Mouse (Mus musculus) neutrophil, adult 5-6 weeks (primary cell): ENCODE measurements around the gene Pam. TPM values are rescaled to one million over a fixed set of nuclear protein-coding genes. Genes with fewer than 3 reads are reported as not detected.

Experiments
- ATAC-seq: fragments of 151-379, 151-347 bp; 2 replicates; pipeline ENCODE4 v1.8.0; 2017; ENCODE audit warnings: mild to moderate bottlenecking, moderate TSS enrichment; ENCODE audit not compliant: insufficient number of reproducible peaks, poor library complexity, low FRiP score, severe bottlenecking; ENCODE audit errors: extremely low read depth
- total RNA-seq: library from RNA; stranded (forward); fragments of 200-1000 nt; gene quantifications from 2 replicates; pipeline ENCODE4 v1.2.3, GENCODE M21; 2017

The Pam gene
- total RNA-seq, 1 experiment from 2014 or later, result 7.8 TPM

DNA sequence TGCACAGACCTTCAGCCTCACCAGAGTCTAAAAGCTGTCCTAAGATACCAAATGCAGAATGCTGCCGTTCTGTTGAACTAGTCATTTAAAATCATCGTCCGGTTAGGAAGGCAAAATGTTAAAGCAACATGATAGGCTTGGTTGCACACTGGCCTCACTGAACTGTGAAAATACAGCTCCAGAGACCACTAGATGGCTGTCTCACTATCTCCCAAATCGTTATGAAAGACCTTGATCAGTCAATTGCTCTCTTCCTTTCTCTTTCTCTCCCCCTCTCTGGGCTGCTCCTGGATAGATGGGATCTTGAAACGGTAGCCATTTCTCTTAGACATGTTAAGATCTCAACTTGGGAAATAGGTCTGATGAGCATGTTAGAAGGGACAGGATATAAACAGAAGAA lies 223.0 kb downstream of the Pam start:
- no peak for ATAC-seq

DNA sequence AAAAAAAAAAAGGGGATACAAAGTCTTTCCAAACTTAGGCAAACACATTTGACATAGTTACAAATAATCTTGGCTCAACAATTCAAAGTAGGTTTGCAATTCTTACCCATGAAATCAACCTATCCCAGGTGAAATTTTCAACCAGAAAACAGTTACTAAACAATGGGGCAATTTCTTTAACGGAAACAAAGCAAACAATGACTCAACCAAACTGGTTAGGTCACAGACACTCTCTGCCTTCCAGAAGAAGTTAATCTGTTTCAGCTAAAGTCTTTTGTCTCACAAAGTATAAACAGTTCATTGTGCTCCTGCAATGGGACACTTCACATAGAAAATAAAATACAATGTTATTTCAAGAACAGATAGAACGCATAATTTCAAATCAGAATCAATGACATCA lies 223.4 kb downstream of the Pam start:
- ATAC-seq, result no peak

DNA sequence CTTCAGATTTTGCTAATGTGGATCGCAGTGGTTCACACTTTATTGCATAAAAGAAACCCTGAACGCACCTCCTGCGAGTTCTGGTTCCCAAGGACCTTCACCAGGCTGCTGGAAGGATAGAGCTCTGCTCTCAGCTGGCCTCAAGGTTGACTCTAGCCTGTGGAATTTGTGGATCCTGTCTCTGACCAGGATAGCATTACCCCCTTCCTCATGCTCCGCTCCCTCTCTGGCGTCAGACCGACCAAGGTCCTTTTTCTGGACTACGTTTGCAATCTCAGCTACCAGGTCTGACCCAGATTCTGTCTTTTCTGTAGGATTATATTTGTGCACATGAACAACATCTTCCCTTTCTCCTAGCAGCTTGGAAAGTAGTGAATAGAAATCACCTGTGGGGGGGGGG lies 231.3 kb downstream of the Pam start:
- ATAC-seq, result no peak

DNA sequence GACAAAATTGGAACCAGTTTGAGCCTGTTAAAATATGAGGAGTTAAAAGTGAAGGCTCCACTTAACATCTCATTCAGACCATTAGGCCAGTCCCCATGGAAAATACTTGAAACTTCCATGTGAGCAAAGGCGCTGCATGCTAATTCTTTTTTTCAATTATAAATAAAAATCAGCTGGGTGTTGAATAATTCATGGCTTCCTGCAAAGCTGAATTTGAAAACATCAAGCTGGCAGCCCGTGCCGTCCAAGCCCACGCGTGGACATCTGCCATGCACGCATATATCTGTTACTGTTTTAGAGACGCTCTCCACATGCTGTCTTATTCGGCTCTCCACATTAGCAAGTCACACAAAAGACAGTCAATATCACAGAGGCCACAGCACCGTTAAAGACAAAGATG lies 232.3 kb downstream of the Pam start:
- ATAC-seq, result no peak

DNA sequence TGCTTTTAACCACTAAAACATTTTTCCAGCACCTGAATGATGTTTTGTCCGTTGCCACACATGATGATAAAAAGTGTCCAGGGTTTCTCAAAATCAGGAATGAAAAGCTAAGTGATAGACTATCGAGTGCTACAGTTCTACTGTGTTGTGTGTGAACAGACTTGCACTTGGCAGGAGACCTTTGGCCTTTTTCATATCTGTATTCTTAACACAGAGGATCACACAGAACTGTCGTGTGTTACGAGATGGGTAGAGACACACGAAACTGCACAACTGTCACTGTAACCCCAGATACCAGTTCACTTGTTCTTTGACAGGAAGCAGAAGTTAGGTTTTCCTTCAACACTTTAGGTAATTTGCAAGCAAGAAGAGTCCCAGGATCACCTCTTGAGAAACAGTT lies 232.7 kb downstream of the Pam start:
- ATAC-seq, result no peak

DNA sequence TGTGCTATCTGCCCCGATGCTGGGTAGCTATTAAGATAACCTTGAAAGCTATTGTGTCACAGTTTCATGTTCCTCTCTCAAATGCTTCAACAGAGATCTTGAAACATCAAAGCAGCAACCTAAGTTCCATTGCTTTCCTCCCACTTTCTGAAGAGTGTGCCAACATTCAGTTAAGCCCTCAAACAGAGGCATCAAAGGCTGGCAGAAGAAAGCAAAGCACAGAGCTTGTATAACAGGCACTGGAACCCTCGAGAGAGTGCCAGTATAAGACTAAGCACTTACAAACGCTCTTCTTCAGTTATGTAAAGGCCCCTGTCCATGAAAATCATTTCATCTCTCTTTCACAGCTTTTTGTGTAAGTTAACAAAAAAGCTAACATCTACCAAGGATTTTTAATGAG lies 241.2 kb downstream of the Pam start:
- ATAC-seq, result no peak

DNA sequence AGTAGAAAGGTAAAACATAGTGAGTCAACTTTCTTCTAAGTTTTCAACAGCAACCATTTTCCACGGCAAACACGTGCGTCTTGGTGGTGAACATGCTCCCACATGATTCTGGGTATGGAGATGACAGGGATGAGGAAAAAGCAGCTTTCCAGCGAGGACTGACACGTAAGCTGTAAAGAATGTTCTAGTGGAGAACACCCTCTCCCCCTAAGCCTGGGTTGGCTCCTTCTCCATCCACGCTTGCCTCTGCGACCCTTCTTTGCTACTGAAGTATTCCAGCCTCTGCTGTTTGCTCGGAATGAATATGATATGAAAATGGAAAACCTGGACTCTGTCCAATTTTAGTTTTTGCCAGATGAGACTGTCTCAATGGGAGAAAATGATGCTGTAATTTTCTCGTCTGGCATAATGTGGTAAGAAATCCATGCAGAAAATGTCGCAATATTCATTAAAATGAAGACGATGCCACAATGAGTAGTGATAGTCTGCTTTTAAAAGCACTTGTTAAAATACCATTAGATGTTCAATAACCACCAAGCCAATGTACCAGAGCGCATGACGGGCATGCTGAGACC lies 243.8 kb downstream of the Pam start:
- no peak for ATAC-seq

DNA sequence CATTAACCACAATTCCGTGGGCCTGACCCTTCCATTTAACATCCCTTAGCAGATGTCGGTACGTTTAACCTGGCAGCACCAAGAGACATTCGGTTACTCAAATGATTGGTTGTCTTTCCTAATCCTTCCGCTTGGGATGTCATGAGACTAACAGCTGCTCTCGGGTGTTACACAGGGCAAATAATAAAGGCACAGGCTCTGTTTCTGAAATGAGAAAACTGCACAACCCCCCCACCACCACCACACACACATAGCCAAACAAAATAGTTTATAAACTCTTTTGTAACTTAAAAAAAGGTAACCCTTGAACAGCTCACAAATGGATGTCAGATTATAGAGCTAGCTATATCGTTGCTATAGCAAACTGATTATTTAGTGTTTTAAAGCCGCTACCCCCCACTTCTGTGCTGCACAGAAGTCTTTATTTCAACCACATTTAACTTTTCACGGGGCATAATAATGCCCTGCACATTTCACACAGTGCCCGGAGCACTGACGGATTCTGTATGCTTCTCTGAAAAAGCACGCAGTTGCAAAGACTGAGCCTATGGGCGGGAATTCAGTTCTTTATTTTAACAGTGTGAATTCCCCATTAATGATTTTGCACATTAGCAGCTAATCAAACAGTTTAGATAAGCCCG lies 246.7 kb downstream of the Pam start:
- no peak for ATAC-seq

DNA sequence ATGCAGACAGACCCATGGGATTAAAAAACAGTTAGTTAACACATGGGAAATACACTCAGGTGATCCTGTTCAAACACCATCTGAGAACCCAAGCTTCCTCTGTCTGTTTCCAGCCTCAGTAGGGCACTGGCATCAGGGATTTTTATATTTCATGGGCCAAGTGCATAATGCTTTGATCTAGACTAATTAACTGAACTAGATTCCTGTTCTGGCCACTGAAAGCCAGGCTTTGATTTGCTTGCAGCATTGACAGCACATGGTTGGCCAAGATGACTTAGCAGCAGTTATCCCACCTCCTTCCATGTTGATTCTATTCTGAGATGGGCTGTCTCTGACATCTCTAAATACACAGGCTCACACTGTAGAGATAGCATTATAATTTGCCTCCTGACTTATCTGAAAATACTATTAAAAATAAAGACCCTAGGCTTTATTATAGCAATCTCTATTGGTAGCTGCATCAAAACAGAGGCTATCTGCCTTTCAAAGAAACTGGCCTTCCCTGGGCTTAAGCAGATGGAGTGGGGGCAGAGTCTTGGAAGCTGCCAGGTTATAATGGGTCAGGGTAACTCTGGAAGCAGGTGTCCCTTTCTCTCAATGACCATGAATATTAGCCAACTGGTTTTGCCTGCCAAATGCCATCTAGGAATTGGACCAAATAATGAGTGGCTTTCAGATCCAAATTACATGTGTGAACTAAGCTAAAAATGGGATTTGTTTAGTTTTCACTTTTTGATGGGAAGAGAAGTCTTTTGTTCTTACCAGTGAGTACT lies 252.0 kb downstream of the Pam start:
- ATAC-seq, result no peak

DNA sequence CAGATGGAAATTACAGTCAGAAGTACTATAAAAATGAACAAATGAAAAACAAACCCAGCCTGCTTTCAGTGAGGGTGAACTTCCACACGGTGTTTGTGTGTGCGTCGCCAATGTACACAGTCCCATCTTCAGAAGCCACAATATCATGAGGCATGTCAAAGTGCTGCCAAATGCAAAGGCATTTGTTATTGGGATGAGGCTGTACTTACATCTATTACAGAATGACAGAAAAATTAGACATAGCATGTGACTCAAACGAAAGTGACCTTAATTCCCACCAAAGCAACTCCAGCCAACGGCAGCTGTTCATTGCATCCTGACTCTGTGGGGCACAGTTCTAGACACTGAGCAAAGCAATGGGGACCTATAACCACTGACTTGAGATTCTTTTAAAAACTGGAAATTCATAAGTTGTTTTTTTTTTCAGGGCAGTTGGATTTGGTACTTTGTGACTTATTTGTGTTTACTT lies 261.1 kb downstream of the Pam start:
- ATAC-seq, result no peak

DNA sequence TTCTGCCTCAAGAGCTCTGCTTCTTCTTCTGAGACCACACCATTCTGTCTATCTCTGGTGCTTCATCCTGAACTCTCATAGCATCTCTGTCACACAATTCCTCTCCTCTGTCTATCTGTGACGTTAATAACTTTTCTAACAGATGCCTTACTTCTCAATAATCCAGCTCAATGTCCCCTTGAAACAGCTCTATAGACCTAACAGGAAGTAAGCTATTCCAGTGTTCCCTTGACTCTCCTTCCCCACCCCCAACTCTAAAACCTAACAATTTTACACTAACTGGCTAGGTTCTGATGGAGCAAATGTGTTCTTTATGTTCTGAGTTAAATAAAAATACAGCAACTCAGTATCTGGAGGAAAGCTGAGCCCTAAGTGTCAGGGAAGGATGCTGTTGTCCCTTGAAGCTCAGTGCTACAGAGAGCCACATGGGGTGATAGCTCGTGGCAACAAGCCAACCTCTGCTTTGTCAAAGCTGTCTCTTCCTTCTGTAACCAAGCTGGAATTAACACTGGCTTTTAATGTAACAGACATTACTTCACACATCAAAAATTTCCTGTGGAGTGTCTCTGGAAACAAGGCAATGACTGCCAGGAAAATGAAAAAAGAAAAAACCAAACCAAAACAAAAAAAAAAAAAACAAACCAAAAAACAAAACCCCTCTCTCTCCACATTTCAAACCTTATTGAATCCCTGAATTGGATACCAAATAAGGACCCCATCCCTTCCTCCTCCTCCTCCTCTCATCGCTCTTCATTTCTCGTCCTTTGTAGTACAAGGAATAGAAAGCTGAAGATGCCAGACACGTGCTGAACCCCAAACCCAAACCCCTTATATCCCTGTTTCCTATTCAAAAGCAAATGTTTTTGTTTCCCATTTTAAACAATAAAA lies 261.7 kb downstream of the Pam start:
- ATAC-seq, result no peak

DNA sequence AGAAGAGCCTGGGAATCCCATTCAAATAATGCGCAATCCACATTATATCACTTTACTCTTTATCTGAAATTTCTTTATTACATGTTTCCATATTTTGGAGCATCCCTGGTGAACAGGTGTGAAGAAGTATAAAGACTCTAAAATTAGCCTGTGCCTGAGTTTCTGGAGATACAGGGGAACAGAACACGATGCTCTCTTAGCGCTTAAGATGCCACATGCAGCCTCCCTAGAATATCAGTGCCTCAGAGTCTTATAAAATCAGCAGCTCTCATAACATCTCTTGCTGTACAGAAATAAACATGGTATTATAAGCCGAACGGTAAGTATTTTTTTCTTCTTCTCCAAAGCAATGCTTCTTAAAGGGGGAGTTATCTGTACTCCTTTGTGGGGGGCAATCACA lies 267.4 kb downstream of the Pam start:
- ATAC-seq, result no peak

DNA sequence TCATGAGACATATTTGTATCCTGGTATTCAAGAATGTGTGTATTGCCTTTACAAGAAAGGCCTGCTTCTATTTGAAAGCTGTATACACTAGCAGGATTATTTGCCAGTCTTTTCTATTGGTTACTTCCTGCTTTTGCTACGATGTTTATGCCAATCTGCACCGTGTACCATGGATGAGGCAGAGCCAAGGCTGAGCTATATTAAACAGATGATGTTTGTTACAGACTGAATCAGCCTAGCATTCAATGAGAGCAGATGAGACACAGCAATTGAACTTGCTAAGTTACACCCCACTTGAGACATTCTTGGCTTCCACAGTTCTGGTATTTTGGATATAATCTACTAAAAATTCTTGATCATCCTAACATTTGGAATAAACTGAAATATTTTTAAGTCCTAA lies 267.9 kb downstream of the Pam start:
- no peak for ATAC-seq

DNA sequence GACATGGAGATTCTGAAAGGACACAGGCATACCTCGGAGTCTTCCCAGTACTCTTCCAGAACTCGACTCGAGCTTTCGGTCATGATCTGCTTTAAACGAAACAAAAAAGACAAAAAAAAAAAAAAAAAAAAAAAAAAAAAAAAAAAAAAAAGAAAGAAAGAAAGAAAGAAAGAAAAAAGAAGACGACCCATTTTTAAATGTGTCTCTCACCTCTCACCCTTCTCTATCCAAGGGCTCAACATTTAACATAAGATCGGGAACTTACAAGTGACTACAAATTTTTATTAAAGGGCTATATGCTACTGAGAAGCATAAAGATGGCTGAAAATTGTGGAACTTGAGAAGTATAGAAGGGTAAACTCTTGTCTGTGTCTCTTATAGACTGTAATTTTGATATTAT lies 272.5 kb downstream of the Pam start:
- ATAC-seq, result no peak

DNA sequence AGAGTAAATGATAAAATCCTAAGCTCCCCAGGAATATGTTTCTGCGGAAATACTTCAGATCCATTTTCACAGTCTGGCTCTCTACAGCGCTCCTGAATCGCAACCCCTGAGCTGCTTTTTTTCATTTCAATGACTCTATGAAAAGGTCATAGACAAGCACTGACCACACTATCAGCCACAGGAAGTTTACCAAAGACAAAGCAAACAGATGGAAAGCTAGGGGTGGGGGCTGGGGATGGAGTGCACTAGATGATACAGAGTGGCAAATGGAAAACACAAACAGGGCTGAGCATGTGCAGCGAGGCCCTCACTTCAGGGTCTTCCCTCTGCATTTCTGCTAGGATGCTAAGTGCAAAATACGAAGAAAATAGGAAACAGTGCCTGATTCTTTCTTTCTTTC lies 273.2 kb downstream of the Pam start:
- no peak for ATAC-seq

DNA sequence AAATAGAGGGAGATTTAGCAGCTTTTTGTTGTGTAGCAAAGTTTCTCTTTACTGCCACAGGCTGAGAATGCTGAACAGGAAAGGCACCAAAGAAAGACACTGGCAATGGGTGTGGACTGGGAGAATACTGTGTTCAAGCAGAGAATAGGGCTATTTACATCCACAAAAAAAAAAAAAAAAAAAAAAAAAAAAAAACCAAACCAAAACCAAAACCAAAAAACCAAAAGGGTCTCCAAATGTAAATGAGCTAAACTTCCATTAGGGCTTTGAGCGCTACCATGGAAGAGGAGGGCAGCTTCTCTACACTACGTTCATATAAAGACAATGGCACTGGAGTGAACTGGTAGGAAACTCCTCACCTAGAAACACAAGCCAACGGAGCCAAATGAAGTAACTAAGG lies 274.2 kb downstream of the Pam start:
- ATAC-seq, result no peak

DNA sequence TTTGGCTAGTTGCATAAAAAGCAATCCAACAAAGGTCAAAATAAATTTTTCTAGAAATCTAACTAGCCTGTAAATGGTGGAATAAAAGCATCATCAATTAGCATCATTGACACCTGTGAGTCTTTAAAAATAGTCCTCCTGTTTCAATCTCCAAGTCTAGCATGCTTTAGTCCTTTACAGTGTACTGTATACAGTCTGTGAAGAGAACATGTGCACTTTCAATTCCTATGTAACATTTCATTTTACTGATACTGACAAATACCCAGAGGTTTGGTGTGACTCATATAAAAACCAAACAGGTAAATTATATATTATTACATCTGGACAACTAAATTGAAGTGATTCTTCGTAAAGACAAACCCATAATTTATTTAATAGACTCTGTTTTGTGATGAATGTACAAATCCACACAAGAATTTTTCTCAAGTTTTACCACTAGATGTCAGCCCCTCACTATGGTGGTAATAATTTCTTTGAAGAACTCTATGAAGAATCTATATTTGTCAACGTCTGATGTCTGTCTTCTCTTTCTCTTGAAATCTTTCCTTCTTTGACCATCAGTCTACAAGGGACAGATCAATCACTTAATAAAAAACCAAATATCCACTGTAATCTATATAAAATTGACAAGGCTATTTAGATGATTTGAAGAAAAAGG lies 286.1 kb downstream of the Pam start:
- ATAC-seq, result no peak

DNA sequence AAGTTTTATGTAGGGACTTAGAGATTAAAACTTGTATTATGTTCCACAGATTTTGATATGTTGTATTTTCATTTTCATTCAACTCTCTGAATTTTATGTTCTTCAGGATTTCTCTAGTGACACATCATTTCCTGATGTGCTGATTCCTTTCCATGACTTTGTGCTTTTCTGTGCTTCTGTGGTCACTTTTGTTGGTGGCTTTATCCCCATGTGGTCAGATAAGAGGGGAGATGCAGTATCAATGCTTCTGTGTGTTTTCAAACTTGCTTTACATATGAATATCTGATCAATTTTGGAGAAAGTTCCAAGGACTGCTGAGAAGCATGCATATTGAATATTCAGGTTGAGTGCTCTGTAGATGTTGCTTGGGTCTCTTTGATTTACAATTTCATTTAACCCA lies 290.9 kb downstream of the Pam start:
- ATAC-seq, result no peak
